Mouse (Mus musculus) stomach, embryonic 15.5 days (tissue): Measurements from ENCODE around the gene Ncapd2. TPM values are rescaled to one million over a fixed set of nuclear protein-coding genes. Genes with fewer than 3 reads are reported as not detected.

Source experiments
- ATAC-seq: fragments of 200-750 bp; cut with Nextera tagmentation; 2 replicates; pipeline ENCODE4 v1.8.0; 2017; ENCODE audit warnings: low read depth, moderate number of reproducible peaks, moderate TSS enrichment; ENCODE audit not compliant: insufficient read depth, low FRiP score
- H3K27ac ChIP-seq: fragments of 300-500 bp; sonication (generic); 2 replicates; pipeline ENCODE4 v1.5.1; 2015; ENCODE audit warnings: mild to moderate bottlenecking, inconsistent platforms
- H3K27me3 ChIP-seq: fragments of 300-500 bp; sonication (generic); replicated peaks from 2 replicates; pipeline ENCODE4 v1.6.1; 2015; ENCODE audit warnings: inconsistent platforms
- H3K36me3 ChIP-seq: fragments of 300-500 bp; sonication (generic); 2 replicates; pipeline ENCODE4 v1.6.1; 2015; ENCODE audit warnings: inconsistent platforms
- H3K4me1 ChIP-seq: fragments of 300-500 bp; sonication (generic); 2 replicates; pipeline ENCODE4 v1.6.1; 2015; ENCODE audit warnings: inconsistent platforms
- H3K4me2 ChIP-seq: fragments of 300-500 bp; sonication (generic); 2 replicates; pipeline ENCODE4 v1.6.1; 2015; ENCODE audit warnings: mild to moderate bottlenecking, inconsistent platforms
- H3K4me3 ChIP-seq: fragments of 300-500 bp; sonication (generic); replicated peaks from 2 replicates; pipeline ENCODE4 v1.5.1; 2015; ENCODE audit warnings: inconsistent platforms
- H3K9ac ChIP-seq: fragments of 300-500 bp; sonication (generic); 2 replicates; pipeline ENCODE4 v1.6.1; 2015; ENCODE audit warnings: inconsistent platforms
- H3K9me3 ChIP-seq: fragments of 300-500 bp; sonication (generic); 2 replicates; pipeline ENCODE4 v1.6.1; 2016; ENCODE audit warnings: inconsistent platforms
- WGBS: fragments of 180-500 bp; shearing (Covaris S2); methylation state at CpG from one replicate; pipeline ENCODE4 v1.1.7; 2015; 5-methylcytosine and 5-hydroxymethylcytosine counted together
- polyA plus RNA-seq: library from polyadenylated mRNA; unstranded; fragments of >200 nt; fragmentation: Nextera tagmentation; extraction: Ambion mirVana; gene quantifications from 2 replicates; pipeline ENCODE4 v1.2.1, GENCODE M21; 2015

Ncapd2 gene
- polyA plus RNA-seq, 1 experiment from 2014 or later = 107 TPM

DNA sequence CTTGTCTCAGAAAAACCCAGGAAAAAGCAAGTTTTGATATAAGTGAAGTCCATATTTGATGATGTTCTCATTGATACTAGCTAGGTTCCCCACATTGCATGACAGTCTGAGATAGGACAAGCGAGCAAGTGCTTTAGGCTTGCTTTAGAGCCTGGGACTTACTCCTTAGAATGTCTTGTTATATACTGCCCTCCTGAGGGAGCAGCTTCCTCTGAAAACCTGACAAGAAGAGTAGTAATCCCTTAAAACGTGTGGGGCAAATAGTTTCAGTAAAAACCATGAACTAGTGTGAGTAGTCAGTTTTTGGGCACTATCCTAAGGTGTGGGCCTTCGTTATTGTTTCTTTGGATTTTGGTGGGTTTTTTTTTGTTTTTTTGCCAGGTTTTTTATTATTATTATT, 48.4 kb downstream of the Ncapd2 start:
- ATAC-seq = no peak
- WGBS = 71% methylated on average over 3 of the region's 3 CpGs
- Histone ChIP-seq H3K36me3 (peaks cover 44% of the 10 kb centered on the region), H3K27ac (no peak overlapping the region), H3K4me1 (peaks cover 30% of the 10 kb centered on the region), H3K4me3 (no peak overlapping the region), H3K4me2 (no peak overlapping the region), H3K9ac (no peak overlapping the region), H3K9me3 (no peaks in the 10 kb centered on the region), H3K27me3 (no peaks in the 10 kb centered on the region)

DNA sequence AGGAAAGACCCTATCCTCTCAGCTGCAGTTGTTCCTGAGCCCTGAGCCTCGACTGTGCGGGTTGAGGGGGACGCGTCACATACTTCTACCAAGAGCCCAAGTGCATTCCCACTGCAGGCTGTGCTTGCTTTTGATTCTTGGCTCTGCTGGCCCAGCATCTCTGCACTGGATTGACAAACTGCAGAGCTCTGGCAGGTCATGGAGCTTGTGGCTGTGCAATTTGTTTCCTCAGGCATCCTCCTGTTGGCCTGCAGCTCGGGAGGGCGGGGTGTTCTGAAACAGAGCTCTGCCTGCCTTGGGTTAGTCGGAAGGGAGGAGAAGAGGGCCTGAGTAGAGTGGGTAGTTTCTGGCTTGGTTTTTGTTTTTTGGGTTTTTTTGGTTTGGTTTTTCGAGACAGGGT, 49.1 kb downstream of the Ncapd2 start:
- no peak overlapping the region for H3K4me3 ChIP-seq
- peaks cover 26% of the 10 kb centered on the region for H3K4me1 ChIP-seq
- 86% methylated on average over 8 of the region's 8 CpGs for WGBS
- ATAC-seq = no peak
- no peaks in the 10 kb centered on the region for H3K27me3 ChIP-seq
- no peak overlapping the region for H3K4me2 ChIP-seq
- no peak overlapping the region for H3K9ac ChIP-seq
- H3K27ac ChIP-seq = no peak overlapping the region
- H3K36me3 ChIP-seq = peaks cover 48% of the 10 kb centered on the region
- H3K9me3 ChIP-seq = no peaks in the 10 kb centered on the region

DNA sequence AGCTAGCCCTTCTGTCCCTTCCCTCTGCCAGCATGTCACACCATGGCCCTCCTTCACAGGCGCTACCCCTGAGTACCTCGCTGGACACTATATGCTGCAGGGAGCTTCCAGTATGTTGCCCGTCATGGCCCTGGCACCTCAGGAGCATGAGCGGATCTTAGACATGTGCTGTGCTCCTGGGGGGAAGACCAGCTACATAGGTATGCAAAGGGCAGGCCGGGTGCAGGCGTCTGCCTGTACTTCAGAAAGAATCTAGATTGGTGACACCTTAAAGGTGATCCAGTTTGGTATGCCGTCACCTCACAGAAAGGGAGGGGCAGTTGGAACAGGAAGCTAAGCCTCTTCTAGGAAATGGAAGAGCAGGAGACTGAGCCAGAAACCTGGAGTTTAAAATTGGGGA, 51.8 kb downstream of the Ncapd2 start:
- Histone ChIP-seq H3K36me3 (peaks cover 71% of the 10 kb centered on the region), H3K9me3 (no peaks in the 10 kb centered on the region), H3K4me2 (no peak overlapping the region), H3K27me3 (no peaks in the 10 kb centered on the region), H3K27ac (no peak overlapping the region), H3K4me3 (no peak overlapping the region), H3K4me1 (peaks cover 4% of the 10 kb centered on the region), H3K9ac (no peak overlapping the region)
- 93% methylated on average over 7 of the region's 7 CpGs for WGBS
- ATAC-seq = no peak

DNA sequence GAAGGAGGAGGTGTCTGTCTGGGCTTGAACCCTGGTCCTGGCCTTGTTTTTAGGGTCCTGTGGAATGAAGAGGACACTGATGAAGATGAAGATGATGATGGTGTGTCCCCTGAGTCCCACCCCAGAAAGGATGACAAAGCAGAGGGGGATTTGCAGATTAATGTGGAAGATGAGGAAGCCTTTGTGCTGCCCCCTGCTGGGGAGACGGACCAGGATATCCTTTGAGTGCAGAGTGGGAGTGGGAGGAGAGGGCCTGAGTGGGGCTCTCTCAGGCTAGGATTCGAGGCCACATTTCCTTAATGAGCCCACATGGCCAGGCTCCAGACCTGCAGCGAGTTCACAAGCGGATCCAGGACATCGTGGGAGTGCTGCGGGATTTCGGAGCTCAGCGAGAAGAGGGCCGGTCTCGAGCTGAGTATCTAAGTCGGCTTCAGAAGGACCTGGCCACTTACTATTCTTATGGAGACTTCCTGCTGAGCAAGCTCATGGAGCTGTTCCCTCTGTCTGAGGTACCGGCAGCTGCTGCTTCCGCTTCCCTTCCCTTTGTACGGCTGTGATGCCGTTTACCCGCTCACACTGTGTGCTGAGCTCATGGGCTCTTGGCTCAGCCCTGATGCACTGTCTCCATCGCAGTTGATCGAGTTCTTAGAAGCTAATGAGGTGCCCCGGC, 54.4 kb downstream of the Ncapd2 start:
- H3K9ac ChIP-seq = no peak overlapping the region
- no peak overlapping the region for H3K27ac ChIP-seq
- H3K36me3 ChIP-seq = peaks cover 76% of the 10 kb centered on the region
- H3K4me3 ChIP-seq = no peak overlapping the region
- H3K27me3 ChIP-seq = no peaks in the 10 kb centered on the region
- 90% methylated on average over 19 of the region's 19 CpGs for WGBS
- H3K4me1 ChIP-seq = peaks cover 4% of the 10 kb centered on the region; the same call in 1 of the 2 replicates
- ATAC-seq = no peak
- H3K4me2 ChIP-seq = no peak overlapping the region
- H3K9me3 ChIP-seq = no peaks in the 10 kb centered on the region

DNA sequence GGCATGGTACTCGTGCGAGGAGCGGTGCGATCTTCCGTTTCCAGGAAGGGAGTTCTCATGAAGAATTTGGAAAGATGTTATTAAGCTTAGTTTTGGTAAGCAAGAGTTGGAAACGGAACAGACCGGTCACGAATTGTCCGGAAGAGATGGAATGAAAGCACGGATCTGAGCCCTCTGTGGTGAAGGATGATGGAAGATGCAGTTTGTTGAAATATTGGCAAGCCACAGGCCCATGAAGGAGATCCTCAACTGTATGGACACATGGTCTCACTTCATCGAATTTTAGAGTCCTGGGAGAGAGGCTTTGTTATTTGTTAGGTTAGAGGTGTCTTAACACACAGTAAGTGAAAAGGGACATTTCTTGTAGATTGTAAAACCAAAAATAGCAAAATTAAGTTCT, 59.0 kb downstream of the Ncapd2 start:
- H3K9ac ChIP-seq = peak overlapping the region; percentile 78
- no peaks in the 10 kb centered on the region for H3K9me3 ChIP-seq
- no peak for ATAC-seq
- H3K4me1 ChIP-seq = peaks cover 7% of the 10 kb centered on the region; the same call in 1 of the 2 replicates
- H3K4me2 ChIP-seq = peak overlapping the region; percentile 81
- peak overlapping the region; percentile 84 for H3K4me3 ChIP-seq
- 4% methylated on average over 11 of the region's 11 CpGs for WGBS
- no peaks in the 10 kb centered on the region for H3K27me3 ChIP-seq
- 0 out of 2 replicates have a peak overlapping the region, but pooled peaks have one; percentile 21 for H3K27ac ChIP-seq
- peaks cover 56% of the 10 kb centered on the region for H3K36me3 ChIP-seq

DNA sequence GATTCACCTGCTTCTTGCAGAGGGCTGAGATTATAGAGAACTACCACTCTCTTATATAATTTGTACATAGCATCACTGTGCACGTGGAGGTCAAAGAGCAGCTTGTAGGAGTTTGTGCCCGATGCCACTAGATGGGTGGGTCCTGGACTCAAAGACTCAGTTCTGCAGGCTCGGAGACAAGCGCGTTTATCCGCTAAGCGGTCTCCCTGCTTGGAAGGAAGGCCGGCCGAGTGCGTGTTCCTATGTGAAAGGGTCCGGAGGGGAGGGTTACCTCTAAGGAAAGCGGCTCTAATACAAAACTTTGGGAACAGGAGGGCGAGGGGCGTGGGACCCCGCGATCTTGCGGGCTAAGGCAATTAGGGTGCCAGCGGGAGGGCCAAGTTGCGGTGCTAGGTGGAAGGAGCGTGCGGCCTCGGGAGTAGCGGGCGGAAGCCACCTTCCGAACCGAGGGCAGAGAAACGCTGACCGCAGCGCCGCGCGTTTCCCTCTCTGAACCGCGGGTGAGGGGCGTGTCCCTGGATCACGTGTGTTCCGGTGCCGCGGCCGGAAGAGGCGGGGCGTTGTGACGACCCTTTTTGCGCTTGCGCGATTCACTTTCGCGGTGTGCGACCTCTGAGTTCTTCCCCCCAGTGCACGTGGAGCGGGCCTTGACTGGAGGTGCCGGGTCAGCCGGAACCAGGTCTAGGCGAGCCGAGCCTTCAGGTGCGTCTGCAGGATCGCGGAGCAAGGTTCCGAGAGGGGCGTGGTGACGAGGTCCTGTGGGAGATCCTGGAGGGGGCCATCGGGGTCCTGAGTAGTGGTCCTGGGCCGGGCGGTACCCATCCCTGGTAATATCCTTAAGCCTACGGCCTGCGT, 60.0 kb downstream of the Ncapd2 start, which contains the start of gene Nop2:
Gene Nop2 (plus strand): TSS at position 608 of the 855 bp plus-strand sequence.
- H3K4me2 ChIP-seq = peak within 1 kb of the TSS; percentile 81
- ATAC-seq = peak; percentile 91
- under 1% methylated on average over 66 of the region's 66 CpGs for WGBS
- no peaks in the 10 kb centered on the region for H3K27me3 ChIP-seq
- peaks cover 7% of the 10 kb centered on the region; the same call in 1 of the 2 replicates for H3K4me1 ChIP-seq
- H3K36me3 ChIP-seq = peaks cover 55% of the 10 kb centered on the region
- no peaks in the 10 kb centered on the region for H3K9me3 ChIP-seq
- H3K27ac ChIP-seq = peak within 1 kb of the TSS; percentile 89
- peak within 1 kb of the TSS; percentile 84 for H3K4me3 ChIP-seq
- peak within 1 kb of the TSS; percentile 78 for H3K9ac ChIP-seq

DNA sequence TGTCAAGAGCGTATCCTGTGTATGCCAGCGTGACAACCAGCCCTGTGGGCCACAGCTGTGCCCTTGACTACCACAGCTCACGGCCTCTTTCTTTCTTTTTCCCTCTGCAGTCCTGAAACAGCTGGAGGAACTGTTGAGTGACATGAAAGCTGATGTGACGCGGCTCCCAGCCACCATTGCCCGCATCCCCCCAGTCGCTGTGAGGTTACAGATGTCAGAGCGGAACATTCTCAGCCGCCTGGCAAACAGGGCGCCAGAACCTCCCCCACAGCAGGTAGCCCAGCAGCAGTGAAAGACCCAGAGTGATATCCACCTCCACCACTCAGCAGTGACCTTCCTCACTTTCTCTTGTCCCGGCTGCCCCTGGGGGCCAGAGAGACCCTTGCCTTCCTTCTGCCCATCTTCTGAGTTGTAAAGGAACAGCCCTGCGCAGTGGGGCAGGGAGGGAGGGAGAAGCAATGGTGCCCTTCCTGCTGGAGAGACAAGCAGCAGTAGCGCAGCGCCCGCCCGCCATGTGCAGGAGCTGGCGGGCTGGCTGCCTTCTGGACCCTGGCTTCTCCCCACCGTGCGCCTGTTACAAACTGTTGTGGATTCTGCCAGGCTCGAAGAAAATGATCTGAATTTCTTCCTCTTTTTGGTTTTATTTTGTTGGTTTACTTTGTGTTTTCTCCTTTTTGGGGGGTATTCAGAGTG, 61.6 kb downstream of the Ncapd2 start:
- Histone ChIP-seq H3K4me1 (peaks cover 7% of the 10 kb centered on the region; the same call in 1 of the 2 replicates), H3K4me3 (no peak overlapping the region), H3K36me3 (peaks cover 49% of the 10 kb centered on the region), H3K9me3 (no peaks in the 10 kb centered on the region), H3K9ac (no peak overlapping the region), H3K27me3 (no peaks in the 10 kb centered on the region), H3K4me2 (no peak overlapping the region), H3K27ac (no peak overlapping the region)
- 92% methylated on average over 20 of the region's 20 CpGs for WGBS
- no peak for ATAC-seq

DNA sequence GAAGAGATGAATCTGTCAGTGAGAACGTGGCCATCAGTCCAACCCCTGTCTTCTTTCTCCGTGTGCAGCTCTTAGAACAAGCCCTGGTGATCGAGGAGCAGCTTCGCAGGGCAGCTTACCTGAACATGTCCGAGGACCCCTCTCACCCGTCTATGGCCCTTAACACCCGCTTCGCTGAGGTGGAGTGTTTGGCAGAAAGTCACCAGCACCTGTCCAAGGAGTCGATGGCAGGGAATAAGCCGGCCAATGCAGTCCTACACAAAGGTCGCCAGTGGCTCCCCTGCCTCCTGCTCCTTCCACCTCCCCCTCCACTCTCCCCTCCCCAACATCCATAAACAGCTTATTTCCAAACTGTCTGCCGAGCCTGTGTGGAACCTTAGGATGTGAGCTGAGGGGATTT, 62.8 kb downstream of the Ncapd2 start:
- ATAC-seq = no peak
- 87% methylated on average over 12 of the region's 12 CpGs for WGBS
- Histone ChIP-seq H3K27me3 (no peaks in the 10 kb centered on the region), H3K4me1 (peaks cover 7% of the 10 kb centered on the region; the same call in 1 of the 2 replicates), H3K36me3 (peaks cover 49% of the 10 kb centered on the region), H3K9me3 (no peaks in the 10 kb centered on the region), H3K9ac (no peak overlapping the region), H3K27ac (no peak overlapping the region), H3K4me2 (no peak overlapping the region), H3K4me3 (no peak overlapping the region)

DNA sequence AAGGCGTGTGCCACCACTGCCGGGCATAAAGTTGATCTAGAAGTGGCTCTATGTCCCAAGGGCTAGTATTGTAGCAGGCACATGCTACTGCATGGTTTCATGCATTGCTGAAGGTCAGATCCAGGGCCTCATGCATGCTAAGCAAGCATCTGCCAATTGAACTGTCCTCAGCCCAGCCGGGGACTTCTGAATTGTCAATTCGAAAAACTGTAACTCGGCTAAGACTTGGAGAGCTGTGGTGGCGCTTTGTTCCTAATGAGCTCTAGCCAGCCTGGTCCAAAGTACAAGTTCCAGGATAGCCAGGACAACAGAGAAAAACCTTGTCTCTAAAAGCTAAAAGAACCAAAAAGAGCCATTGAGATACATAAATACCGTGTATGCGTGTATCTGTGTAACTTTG, 72.1 kb downstream of the Ncapd2 start:
- H3K4me3 ChIP-seq = no peak overlapping the region

More for the DNA sequence above, 72.1 kb downstream of the Ncapd2 start:
- H3K9ac ChIP-seq = no peak overlapping the region
- H3K4me1 ChIP-seq = no peaks in the 10 kb centered on the region
- no peaks in the 10 kb centered on the region for H3K27me3 ChIP-seq
- H3K36me3 ChIP-seq = peaks cover 80% of the 10 kb centered on the region
- WGBS = 90% methylated on average over 8 of the region's 8 CpGs
- no peak overlapping the region for H3K4me2 ChIP-seq
- no peaks in the 10 kb centered on the region for H3K9me3 ChIP-seq
- no peak overlapping the region for H3K27ac ChIP-seq
- ATAC-seq = no peak
